Mouse (Mus musculus): ENCODE data around the gene Lrrc74b.
"Not testable (repeated sequence)": the region's sequence is repeated elsewhere in the genome, so short reads cannot be mapped to it uniquely, and the experiment has no call there.

The Lrrc74b gene

GRCm38 (mm10) chr16:17561128-17561750 lies at the start of gene Lrrc74b:
Lrrc74b (minus strand) TSS chr16:17561247.
- DNase-seq (ENCODE audit: low read depth in 1 of 2, low spot score in 2 of 2), result no peak

- no peak for DNase-seq (ENCODE audit: low read depth in 1 of 2, low spot score in 2 of 2)
Observed at GRCm38 (mm10) chr16:17605684-17606083, 44.6 kb upstream of the Lrrc74b start.

DNA sequence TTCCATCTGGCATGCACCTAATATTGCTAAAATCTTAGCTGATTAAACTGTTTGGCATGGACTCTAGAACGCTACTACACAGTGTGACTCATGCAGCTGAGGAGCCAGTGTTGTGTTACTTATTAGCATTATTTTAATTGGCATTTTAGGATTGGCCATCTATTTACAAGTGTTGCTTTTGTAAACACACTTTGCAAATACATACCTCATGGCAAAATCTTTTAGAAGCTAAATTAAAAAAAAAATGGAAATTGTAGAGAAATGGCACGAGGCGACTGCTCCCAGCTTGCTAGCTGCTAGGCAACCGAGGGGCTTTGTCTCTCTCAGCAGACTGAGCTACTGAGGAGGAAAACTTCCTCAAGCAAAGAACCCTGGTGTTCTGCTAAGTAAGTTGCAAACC lies 43.9 kb upstream of the Lrrc74b start:
- no peak for DNase-seq (ENCODE audit: low read depth in 1 of 2, low spot score in 2 of 2)

GRCm38 (mm10) chr16:17600944-17601562 lies 40.0 kb upstream of the Lrrc74b start:
- DNase-seq (ENCODE audit: low read depth in 1 of 2, low spot score in 2 of 2), result no peak

DNA sequence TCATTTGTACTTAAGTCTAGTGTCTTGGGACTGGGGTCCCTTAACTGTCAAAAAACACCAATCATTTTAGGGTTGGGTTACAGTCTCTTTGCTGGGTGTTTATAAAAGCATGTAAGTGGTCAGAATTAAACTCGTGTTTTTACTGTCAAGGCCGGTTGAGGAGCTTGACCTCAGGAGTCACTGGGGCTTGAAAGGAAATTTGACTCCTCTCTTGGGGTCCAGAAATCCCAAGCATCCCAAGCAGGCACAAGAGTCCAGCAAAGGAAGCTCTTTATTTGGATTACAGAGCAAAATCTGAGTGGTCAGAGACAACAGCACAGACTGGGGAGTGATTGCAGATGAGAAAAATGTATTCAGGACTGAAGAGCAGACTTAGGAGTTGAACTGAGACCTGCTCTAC lies 29.7 kb upstream of the Lrrc74b start:
- DNase-seq (ENCODE audit: low read depth in 1 of 2, low spot score in 2 of 2), result no peak

GRCm38 (mm10) chr16:17584555-17584954 lies 23.5 kb upstream of the Lrrc74b start:
- no peak for DNase-seq (ENCODE audit: low read depth in 1 of 2, low spot score in 2 of 2)

DNA sequence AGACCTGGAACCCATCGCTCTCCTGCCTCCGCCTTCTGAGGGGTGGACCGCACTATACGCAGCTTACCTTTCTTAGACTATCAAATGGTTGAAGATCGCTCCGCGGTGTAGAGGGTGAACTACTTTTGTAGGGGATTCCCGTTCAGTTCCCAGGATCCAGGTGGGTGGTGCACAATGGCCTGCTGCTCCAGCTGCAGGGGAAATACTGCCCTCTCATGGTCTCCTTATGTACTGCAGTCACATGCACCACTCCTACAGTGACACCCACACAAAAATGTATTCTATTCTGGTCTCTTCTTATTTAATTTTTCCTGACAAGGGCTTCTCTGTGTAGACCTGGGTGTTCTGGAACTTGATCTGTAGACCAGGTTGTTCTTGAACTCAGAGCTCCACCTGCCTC lies 22.0 kb upstream of the Lrrc74b start, which contains the start of gene Slc7a4:
Gene Slc7a4 (minus strand): TSS at position 151 of the 400 bp plus-strand sequence.
- no peak for DNase-seq (ENCODE audit: low read depth in 1 of 2, low spot score in 2 of 2)

- no peak for DNase-seq (ENCODE audit: low read depth in 1 of 2, low spot score in 2 of 2)
Observed at GRCm38 (mm10) chr16:17576825-17577215, 15.8 kb upstream of the Lrrc74b start.

DNA sequence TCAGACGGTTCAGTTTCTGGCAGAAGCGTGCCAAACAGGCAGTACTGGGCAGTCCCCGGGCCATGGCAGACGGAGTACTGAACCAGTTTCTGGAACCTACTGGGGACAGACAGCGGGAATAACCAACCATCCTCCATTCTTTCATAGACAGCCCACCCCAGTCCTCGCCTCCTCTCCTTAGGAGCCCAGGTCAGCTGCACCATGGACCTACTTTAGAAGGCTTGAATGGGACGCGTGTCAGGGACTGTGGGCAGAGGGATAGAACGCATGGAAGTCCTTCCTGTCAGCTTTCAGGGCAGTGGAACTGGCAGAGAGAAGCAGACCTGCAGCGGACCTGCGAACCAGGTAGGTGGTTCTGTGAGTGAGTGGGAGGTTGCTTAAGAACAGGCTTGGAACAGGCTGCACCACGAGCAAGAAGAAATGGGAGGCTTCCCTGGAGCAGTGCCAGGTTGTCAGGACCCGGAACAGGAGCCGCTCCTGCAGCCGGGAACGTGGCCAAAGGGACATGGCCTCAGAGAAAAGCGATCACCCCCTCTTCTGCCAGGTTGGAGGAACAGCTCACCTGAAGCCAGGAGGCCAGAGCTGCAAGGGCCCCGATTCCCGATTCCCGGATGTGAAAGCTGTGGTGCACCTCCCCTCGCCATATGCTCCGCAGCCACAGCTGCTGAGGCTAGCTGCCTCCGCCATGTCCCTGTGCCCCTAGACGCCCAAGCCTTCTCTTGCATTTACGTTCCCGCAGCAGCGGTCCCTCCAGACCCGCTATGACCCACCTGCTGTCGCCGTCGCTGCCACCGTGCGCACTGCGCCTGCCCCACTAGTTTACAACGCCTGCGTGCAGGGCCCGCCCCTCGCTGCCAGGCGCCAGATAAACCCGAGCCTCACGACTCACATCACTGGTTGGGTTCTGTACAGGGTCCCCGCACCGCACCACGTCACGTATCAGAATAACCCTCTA lies 15.1 kb upstream of the Lrrc74b start:
- DNase-seq (ENCODE audit: low read depth in 1 of 2, low spot score in 2 of 2), result no peak

DNA sequence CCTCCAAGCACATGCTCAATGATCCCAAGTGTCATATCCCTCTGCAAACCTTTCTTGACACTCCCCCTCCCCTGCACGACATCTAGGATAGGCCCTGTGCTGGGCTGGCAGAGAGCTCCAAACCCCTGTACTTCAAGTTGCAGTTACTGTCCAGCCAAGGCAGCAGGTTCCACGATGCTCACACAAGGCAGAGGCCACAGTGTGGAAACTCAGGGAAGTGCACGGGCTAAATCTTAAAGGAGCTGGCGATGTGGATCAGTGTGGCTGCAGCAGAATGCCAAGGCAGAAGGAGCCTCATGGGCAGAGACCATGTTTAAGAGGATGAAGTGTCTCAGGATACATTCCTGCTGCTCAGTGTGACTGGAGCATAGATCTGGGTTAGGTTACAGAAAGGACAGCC lies 5.1 kb upstream of the Lrrc74b start:
- DNase-seq (ENCODE audit: low read depth in 1 of 2, low spot score in 2 of 2), result no peak

- no peak for DNase-seq (ENCODE audit: low read depth in 1 of 2, low spot score in 2 of 2)
Observed at GRCm38 (mm10) chr16:17564771-17565170, 3.7 kb upstream of the Lrrc74b start.

DNA sequence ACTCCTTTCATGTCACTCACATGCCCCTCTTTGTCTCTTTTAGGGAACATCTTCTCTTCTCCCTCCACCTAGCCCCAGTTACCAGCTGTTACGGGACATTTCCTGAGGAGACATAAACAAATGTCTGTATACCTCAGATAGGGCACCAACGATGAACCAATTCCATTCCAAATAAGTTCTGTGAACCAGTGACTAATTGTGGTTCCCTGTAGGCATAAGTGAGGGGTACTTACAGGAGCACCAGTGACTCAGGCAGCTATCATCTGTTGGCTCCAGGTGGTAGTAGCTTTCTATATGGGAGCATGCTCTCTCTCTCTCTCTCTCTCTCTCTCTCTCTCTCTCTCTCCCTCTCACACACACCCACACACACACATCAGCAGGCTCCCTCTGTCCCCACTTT lies 3.2 kb upstream of the Lrrc74b start:
- DNase-seq (ENCODE audit: low read depth in 1 of 2, low spot score in 2 of 2), result no peak

DNA sequence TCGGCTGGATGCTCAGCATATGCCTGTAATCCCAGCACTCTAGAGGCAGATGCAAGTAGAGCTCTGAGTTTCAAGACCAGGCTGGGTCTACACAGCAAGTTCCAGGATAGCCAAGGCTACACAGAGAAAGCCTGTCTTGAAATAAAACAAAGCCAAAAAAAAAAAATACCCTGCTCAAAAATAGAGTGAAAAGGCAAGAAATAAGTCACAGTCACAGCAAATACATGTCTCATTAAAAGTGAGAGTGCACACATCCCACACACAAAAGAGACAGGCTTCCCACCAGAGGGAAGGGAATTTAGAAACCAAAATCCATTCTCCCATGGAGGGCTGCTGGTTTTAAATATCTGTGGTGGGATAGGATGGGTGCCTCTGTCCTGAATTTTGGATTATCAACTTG lies 2.5 kb upstream of the Lrrc74b start:
- no peak for DNase-seq (ENCODE audit: low read depth in 1 of 2, low spot score in 2 of 2)

DNA sequence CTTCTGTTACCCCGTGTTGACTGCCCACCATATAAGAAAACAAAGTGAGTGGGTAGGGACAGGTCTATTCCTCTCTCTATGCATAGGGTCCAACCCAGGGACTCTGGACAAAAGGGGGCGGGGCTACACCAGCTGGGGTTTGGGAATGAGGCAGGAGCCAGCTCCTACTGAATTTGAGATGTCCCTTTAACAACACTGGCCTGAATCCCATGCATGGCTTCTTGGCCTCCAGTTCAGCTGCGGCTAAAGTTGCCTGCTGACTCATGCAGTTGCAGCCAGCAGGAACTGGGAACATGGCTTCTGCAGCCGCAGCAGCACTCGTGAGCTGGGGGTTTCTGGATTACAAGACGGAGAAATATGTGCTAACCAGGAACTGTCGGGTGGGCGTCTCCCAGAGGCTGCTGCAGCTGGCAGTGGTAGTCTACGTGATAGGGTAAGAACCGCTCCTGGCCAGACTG lies 733 bp upstream of the Lrrc74b start, which contains the start of gene P2rx6:
Gene P2rx6 (plus strand): TSS at position 135 of the 458 bp plus-strand sequence.
- peak; percentile 23 to 45 for DNase-seq (ENCODE audit: low read depth in 1 of 2, low spot score in 2 of 2)

- DNase-seq (ENCODE audit: low read depth in 1 of 2, low spot score in 2 of 2), result no peak
Observed at GRCm38 (mm10) chr16:17559396-17560027, 1.5 kb downstream of the Lrrc74b start.

- no peak for DNase-seq (ENCODE audit: low read depth in 1 of 2, low spot score in 2 of 2)
Observed at GRCm38 (mm10) chr16:17558811-17559210, 2.2 kb downstream of the Lrrc74b start.

GRCm38 (mm10) chr16:17557947-17558480 lies 3.0 kb downstream of the Lrrc74b start:
- DNase-seq (ENCODE audit: low read depth in 1 of 2, low spot score in 2 of 2), result peak in 1 of 2 experiments; percentile 24

GRCm38 (mm10) chr16:17556907-17557306 lies 4.1 kb downstream of the Lrrc74b start:
- no peak for DNase-seq (ENCODE audit: low read depth in 1 of 2, low spot score in 2 of 2)

DNA sequence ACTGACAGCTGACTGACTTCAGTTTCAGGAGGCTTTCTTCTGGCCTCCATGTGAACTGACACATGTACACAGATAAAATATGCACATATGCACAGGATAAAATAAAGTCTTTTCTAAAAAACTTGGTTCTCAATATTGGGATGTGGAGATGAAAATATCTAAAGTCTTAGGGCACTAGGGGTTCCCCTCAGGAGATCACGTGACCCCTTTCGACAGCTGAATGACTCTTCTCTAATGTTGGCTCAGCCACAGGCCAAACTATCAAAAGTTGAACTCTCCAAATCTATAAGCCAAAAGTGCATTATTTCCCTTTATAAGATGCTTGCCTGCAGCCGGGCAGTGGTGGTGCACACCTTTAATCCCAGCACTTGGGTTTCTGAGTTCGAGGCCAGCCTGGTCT lies 4.9 kb downstream of the Lrrc74b start:
- no peak for DNase-seq (ENCODE audit: low read depth in 1 of 2, low spot score in 2 of 2)

DNA sequence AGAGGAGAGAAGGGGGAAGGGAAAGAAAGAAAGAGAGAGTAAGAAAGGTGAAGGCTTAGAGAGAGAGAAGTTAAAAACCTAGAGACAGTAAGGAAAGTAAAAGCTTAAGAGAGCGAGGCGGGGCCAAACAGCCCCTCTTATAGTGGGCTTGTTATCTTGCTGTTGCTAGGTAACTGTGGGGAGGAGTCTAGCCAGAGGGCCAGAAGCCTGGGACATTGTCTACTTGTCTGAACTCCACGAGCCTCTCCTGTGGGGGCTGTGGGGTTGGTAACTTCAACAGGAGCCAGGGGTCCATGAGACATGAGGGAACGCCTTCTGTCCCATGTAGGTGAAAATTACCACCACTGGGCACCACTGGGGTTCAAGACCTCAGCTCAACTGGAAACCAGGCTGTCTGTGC lies 6.3 kb downstream of the Lrrc74b start:
- DNase-seq (ENCODE audit: low read depth in 1 of 2, low spot score in 2 of 2), result not testable (repeated sequence)
